Mouse (Mus musculus) embryonic facial prominence, embryonic 13.5 days (tissue): ENCODE data around the gene Wdtc1. TPM values are rescaled to one million over a fixed set of nuclear protein-coding genes. Genes with fewer than 3 reads are reported as not detected.

Source experiments
- ATAC-seq: fragments of 200-750 bp; cut with Nextera tagmentation; 2 replicates; pipeline ENCODE4 v1.8.0; 2017; ENCODE audit warnings: low read depth; ENCODE audit not compliant: insufficient number of reproducible peaks, insufficient read depth, low FRiP score, low TSS enrichment
- H3K27ac ChIP-seq: fragments of 300-500 bp; sonication (generic); 2 replicates; pipeline ENCODE4 v1.5.1; 2015; ENCODE audit warnings: moderate library complexity, mild to moderate bottlenecking, inconsistent platforms
- H3K27me3 ChIP-seq: fragments of 300-500 bp; sonication (generic); 2 replicates; pipeline ENCODE4 v1.6.1; 2015; ENCODE audit warnings: mild to moderate bottlenecking, inconsistent platforms
- H3K36me3 ChIP-seq: fragments of 300-500 bp; sonication (generic); 2 replicates; pipeline ENCODE4 v1.6.1; 2015; ENCODE audit warnings: mild to moderate bottlenecking, inconsistent platforms
- H3K4me1 ChIP-seq: fragments of 300-500 bp; sonication (generic); 2 replicates; pipeline ENCODE4 v1.6.1; 2015; ENCODE audit warnings: inconsistent platforms
- H3K4me2 ChIP-seq: fragments of 300-500 bp; sonication (generic); 2 replicates; pipeline ENCODE4 v1.6.1; 2015; ENCODE audit warnings: moderate library complexity, mild to moderate bottlenecking, inconsistent platforms
- H3K4me3 ChIP-seq: fragments of 300-500 bp; sonication (generic); 2 replicates; pipeline ENCODE4 v1.5.1; 2015; ENCODE audit warnings: mild to moderate bottlenecking, inconsistent platforms
- H3K9ac ChIP-seq: fragments of 300-500 bp; sonication (generic); 2 replicates; pipeline ENCODE4 v1.6.1; 2015; ENCODE audit warnings: mild to moderate bottlenecking, inconsistent platforms
- H3K9me3 ChIP-seq: fragments of 300-500 bp; sonication (generic); 2 replicates; pipeline ENCODE4 v1.6.1; 2016; ENCODE audit warnings: inconsistent platforms
- WGBS: fragments of 180-500 bp; shearing (Covaris S2); methylation state at CpG from one replicate; pipeline ENCODE4 v1.1.7; 2015; ENCODE audit warnings: mixed read lengths; 5-methylcytosine and 5-hydroxymethylcytosine counted together
- polyA plus RNA-seq: library from polyadenylated mRNA; unstranded; fragments of >200 nt; fragmentation: Nextera tagmentation; extraction: Ambion mirVana; gene quantifications from 2 replicates; pipeline ENCODE4 v1.2.1, GENCODE M21; 2015

The Wdtc1 gene
- polyA plus RNA-seq, 1 experiment from 2014 or later, result 13.9 TPM

- no peaks in the 10 kb centered on the region for H3K36me3 ChIP-seq
- under 1% methylated on average over 73 of the region's 73 CpGs for WGBS
- H3K27me3 ChIP-seq, result no peaks in the 10 kb centered on the region
- peaks cover 36% of the 10 kb centered on the region for H3K4me1 ChIP-seq
- no peaks in the 10 kb centered on the region for H3K9me3 ChIP-seq
- H3K9ac ChIP-seq, result peak within 1 kb of the TSS; percentile 91
- peak within 1 kb of the TSS; percentile 75 for H3K4me3 ChIP-seq
- ATAC-seq, result peak; percentile 80
- peak within 1 kb of the TSS; percentile 72 for H3K4me2 ChIP-seq
- peak within 1 kb of the TSS; percentile 92 for H3K27ac ChIP-seq
Observed at GRCm38 (mm10) chr4:133277104-133278026, 75.9 kb downstream of the Wdtc1 start, which contains the start of gene Tmem222. Gene Tmem222, minus strand, starts transcription at chr4:133277792.

DNA sequence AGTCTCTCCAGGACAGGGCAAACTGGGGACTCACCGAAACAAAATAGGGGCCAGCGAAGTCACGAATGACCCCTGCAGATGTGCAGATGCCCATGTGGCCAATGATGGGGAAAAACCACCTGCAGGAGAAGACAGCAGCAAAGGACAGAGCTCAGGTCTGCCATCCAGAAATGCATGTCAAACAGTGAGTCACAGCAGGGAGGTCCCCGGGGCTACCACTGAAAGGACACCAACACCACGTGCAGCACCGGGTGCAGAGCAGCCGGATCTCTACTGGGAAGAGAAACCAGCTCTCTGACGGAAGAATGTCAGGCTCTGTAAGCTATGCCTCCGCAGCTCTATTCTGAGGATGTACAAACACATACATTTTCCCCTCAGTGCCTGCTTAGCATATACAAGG, 82.4 kb downstream of the Wdtc1 start:
- 88% methylated on average over 9 of the region's 9 CpGs for WGBS
- no peak overlapping the region for H3K4me2 ChIP-seq
- peaks cover 5% of the 10 kb centered on the region for H3K4me1 ChIP-seq
- no peaks in the 10 kb centered on the region for H3K27me3 ChIP-seq
- H3K9ac ChIP-seq, result no peak overlapping the region
- H3K9me3 ChIP-seq, result no peaks in the 10 kb centered on the region
- ATAC-seq, result no peak
- H3K36me3 ChIP-seq, result peaks cover 50% of the 10 kb centered on the region
- no peak overlapping the region for H3K4me3 ChIP-seq
- no peak overlapping the region for H3K27ac ChIP-seq

- Histone ChIP-seq H3K9me3 (no peaks in the 10 kb centered on the region), H3K4me3 (no peak overlapping the region), H3K4me1 (no peaks in the 10 kb centered on the region), H3K27ac (no peak overlapping the region), H3K9ac (no peak overlapping the region), H3K4me2 (no peak overlapping the region), H3K27me3 (no peaks in the 10 kb centered on the region), H3K36me3 (peaks cover 64% of the 10 kb centered on the region)
- WGBS, result 96% methylated on average over 3 of the region's 3 CpGs
- ATAC-seq, result no peak
Observed at GRCm38 (mm10) chr4:133269596-133269995, 83.7 kb downstream of the Wdtc1 start.

DNA sequence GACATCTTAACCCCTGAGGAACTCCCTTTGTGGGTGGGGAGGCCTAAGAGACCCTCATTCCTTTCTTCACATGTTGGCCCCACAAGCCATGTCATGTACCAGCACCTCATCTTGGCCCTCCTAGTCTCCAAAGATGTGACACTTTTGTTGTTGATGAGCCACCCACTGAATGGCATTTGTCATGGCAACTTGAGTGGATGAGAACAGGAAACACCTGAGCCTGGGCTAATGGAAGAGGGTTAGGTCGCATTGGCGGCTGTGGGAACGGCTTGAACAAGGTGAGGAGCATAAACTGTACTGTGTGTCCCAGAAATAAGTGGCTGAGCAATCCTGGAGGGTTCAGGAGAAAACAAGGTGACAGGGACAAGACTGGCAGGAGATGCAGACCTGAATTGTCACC, 84.3 kb downstream of the Wdtc1 start:
- H3K4me1 ChIP-seq, result no peaks in the 10 kb centered on the region
- no peak overlapping the region for H3K4me2 ChIP-seq
- peaks cover 69% of the 10 kb centered on the region for H3K36me3 ChIP-seq
- H3K9ac ChIP-seq, result no peak overlapping the region
- no peaks in the 10 kb centered on the region for H3K9me3 ChIP-seq
- H3K27ac ChIP-seq, result no peak overlapping the region
- 89% methylated on average over 3 of the region's 3 CpGs for WGBS
- no peak overlapping the region for H3K4me3 ChIP-seq
- no peaks in the 10 kb centered on the region for H3K27me3 ChIP-seq
- ATAC-seq, result no peak

DNA sequence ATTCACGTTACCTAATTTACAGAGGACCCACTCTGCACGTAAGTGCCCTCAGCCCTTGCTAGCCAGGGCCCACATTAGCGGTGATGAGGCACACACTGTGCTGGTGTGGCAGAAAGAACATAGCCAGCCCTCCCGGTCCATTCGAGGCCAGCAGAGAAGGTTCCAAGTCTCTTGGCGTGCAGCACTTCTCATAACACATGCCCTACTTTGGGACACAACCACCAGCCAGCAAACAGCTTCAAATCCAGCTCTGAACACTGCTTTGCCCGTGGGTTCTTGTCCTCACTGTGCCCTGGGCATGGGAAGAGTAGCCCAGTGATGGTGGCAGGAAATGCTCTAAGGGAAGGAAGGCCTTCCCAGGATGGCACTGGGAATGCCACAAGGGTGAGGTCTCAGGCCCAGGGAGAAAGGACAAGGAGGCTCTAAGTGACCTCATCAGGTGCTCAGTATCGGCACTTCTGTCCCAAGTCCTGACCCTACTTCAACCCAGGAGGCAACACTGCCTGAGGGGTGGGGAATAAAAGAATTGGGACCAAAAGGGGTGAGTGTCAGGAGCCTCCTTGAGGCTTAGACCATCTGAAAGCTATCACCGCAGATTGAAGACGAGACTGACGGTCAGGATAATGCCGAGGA, 86.9 kb downstream of the Wdtc1 start:
- no peak overlapping the region for H3K4me2 ChIP-seq
- ATAC-seq, result no peak
- H3K27me3 ChIP-seq, result no peaks in the 10 kb centered on the region
- no peak overlapping the region for H3K27ac ChIP-seq
- peaks cover 80% of the 10 kb centered on the region for H3K36me3 ChIP-seq
- H3K9me3 ChIP-seq, result no peaks in the 10 kb centered on the region
- no peak overlapping the region for H3K4me3 ChIP-seq
- no peaks in the 10 kb centered on the region for H3K4me1 ChIP-seq
- no peak overlapping the region for H3K9ac ChIP-seq
- WGBS, result 91% methylated on average over 12 of the region's 12 CpGs

- H3K9ac ChIP-seq, result no peak overlapping the region
- H3K36me3 ChIP-seq, result peaks cover 76% of the 10 kb centered on the region
- H3K4me1 ChIP-seq, result no peaks in the 10 kb centered on the region
- H3K9me3 ChIP-seq, result no peaks in the 10 kb centered on the region
- no peak overlapping the region for H3K27ac ChIP-seq
- no peak for ATAC-seq
- H3K4me3 ChIP-seq, result no peak overlapping the region
- no peaks in the 10 kb centered on the region for H3K27me3 ChIP-seq
- H3K4me2 ChIP-seq, result no peak overlapping the region
- WGBS, result 83% methylated on average over 4 of the region's 4 CpGs
Observed at GRCm38 (mm10) chr4:133265759-133266158, 87.5 kb downstream of the Wdtc1 start.

DNA sequence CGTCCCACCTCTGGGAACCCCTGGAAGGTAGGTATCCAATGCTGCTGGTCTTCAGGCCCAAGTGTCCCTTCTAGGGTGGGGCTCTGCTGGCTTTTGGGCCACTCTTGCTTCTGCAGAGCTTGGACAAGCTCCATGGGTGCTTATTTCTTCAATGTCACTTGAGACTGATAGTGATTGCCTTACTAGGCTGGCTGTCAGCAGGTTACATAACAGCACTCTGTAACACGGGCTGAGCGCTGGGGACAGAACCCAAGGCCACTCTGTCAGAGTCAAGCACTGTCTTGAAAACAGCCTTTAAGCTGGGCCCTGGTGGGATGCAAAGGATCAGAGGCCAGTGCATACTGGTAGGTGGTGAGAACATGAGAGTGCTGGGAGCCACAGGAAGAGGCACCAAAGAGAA, 88.0 kb downstream of the Wdtc1 start:
- WGBS, result 91% methylated on average over 3 of the region's 3 CpGs
- Histone ChIP-seq H3K27me3 (no peaks in the 10 kb centered on the region), H3K27ac (no peak overlapping the region), H3K4me1 (no peaks in the 10 kb centered on the region), H3K36me3 (peaks cover 72% of the 10 kb centered on the region), H3K9ac (no peak overlapping the region), H3K4me3 (no peak overlapping the region), H3K9me3 (no peaks in the 10 kb centered on the region), H3K4me2 (no peak overlapping the region)
- no peak for ATAC-seq

DNA sequence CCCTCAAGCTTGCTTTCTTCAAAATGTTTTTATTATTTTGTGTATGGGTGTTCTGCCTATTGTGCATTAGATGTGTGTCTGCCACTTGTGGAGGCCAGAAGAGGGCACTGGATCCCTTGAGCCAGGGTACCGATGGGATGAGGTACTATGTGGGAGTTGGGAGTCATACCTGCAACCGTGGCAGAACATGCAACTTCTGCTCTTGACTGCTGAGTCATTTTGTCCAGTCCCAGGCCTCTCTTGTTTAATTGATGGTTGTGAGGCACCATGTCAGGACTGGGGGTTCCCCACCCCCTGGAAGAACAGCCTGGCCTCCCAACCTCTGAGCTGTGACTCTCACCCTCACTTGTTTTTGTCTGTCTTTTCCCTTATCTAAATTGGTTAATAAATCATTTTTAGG, 88.7 kb downstream of the Wdtc1 start:
- Histone ChIP-seq H3K27ac (no peak overlapping the region), H3K4me2 (no peak overlapping the region), H3K27me3 (no peaks in the 10 kb centered on the region), H3K9me3 (no peaks in the 10 kb centered on the region), H3K4me3 (no peak overlapping the region), H3K9ac (no peak overlapping the region), H3K4me1 (no peaks in the 10 kb centered on the region), H3K36me3 (peaks cover 66% of the 10 kb centered on the region)
- 88% methylated on average over 2 of the region's 2 CpGs for WGBS
- ATAC-seq, result no peak

DNA sequence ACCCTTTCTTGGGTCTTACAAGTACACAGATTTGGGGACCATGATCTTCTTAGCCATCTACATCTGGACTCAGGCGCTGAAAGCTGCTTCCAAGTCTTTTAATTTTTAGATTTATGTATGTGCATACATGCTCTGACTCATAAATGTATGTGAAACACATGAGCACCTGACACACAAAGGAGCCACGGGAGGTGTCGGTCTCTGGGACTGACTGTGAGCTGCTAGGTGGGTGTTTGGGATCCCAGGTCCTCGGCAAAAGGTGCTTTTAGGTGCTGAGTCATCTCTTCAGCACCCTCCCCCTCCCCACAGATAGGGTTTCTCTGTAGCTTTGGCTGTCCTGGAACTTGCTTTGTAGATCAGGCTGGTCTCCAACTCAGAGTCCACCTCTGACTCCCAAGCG, 89.5 kb downstream of the Wdtc1 start:
- Histone ChIP-seq H3K9ac (no peak overlapping the region), H3K4me3 (no peak overlapping the region), H3K9me3 (no peaks in the 10 kb centered on the region), H3K4me2 (no peak overlapping the region), H3K36me3 (peaks cover 58% of the 10 kb centered on the region), H3K4me1 (no peaks in the 10 kb centered on the region), H3K27ac (no peak overlapping the region), H3K27me3 (no peaks in the 10 kb centered on the region)
- 92% methylated on average over 5 of the region's 5 CpGs for WGBS
- no peak for ATAC-seq

- Histone ChIP-seq H3K27me3 (peaks cover 2% of the 10 kb centered on the region), H3K9ac (peak within 1 kb of the TSS; percentile 40; the same call in 1 of the 2 replicates), H3K9me3 (no peaks in the 10 kb centered on the region), H3K4me2 (peak within 1 kb of the TSS; percentile 29), H3K4me1 (no peaks in the 10 kb centered on the region), H3K27ac (peak within 1 kb of the TSS; percentile 12), H3K36me3 (peaks cover 49% of the 10 kb centered on the region), H3K4me3 (no peak within 1 kb of the TSS)
- WGBS, result 36% methylated on average over 7 of the region's 7 CpGs
- ATAC-seq, result no peak
Observed at GRCm38 (mm10) chr4:133262882-133263281, 90.4 kb downstream of the Wdtc1 start, which contains the start of gene Sytl1. Gene Sytl1, minus strand, starts transcription at chr4:133263113.

DNA sequence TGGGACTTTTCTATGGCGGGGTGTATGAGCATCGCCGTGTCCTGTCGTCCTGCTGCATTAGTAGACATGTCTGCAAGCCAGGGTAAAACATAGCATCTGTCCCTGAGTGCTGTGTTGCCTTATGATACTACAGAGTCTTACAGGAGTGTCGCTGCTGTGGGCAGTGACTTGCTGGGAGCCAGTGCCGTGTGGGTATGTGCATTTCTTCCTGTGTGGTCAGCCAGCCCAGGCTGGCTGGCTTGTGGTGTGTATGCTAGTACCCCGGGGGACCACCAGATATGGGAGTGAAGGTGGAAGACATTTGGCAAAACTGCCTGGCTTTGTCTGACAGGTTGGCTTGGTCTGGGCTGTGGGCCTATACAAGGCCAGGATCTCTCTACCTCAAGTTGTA, 90.9 kb downstream of the Wdtc1 start:
- H3K4me2 ChIP-seq, result peak overlapping the region; percentile 29
- no peak; the same call in 1 of the 2 replicates for ATAC-seq

More for the DNA sequence above, 90.9 kb downstream of the Wdtc1 start:
- Histone ChIP-seq H3K27ac (peak overlapping the region; percentile 12), H3K36me3 (peaks cover 44% of the 10 kb centered on the region), H3K4me1 (no peaks in the 10 kb centered on the region), H3K9me3 (no peaks in the 10 kb centered on the region), H3K9ac (0 out of 2 replicates have a peak overlapping the region, but pooled peaks have one; percentile 40), H3K4me3 (no peak overlapping the region), H3K27me3 (peaks cover 7% of the 10 kb centered on the region)
- 65% methylated on average over 7 of the region's 7 CpGs for WGBS
